In genomic region chr6:125218963-125219362, GRCm38 (mm10) we compare ENCODE assay signal across 9 mouse cellular contexts. TPM values are rescaled to one million over a fixed set of nuclear protein-coding genes. Genes with fewer than 3 reads are reported as not detected.
DNase-seq lines count a peak whose midpoint lies in the region; ATAC-seq and TF ChIP-seq lines count a peak whose summit lies in the region.
"Had no signal": no experiment of that assay in that cellular context is flagged by ENCODE, and none has a peak within 500 bp of the region (broad histone marks: within the 10 kb centered on the region; RNA-seq: fewer than 3 reads in every experiment).

No protein-coding gene starts in this region.

- ATAC-seq in midbrain, embryonic 14.5 days (ENCODE audit: low FRiP score, low TSS enrichment), result no peak
- no peak for ATAC-seq in midbrain, embryonic 13.5 days
- ATAC-seq in lung, postnatal 0 days, result no peak
- ATAC-seq: Patski had no signal

- no peak for TF ChIP-seq EP300 in lung, postnatal 0 days (IDR thresholded peaks at IDR 0.05)

- H3K4me1 ChIP-seq in midbrain, embryonic 14.5 days (ENCODE audit: control insufficient read depth, insufficient read depth, low read length), result peaks cover 8% of the 10 kb centered on the region
- H3K4me1 ChIP-seq in midbrain, embryonic 13.5 days (replicated peaks), result peaks cover 11% of the 10 kb centered on the region
- H3K4me1 ChIP-seq in lung, postnatal 0 days (ENCODE audit: insufficient read depth, low read depth, low read length), result no peaks in the 10 kb centered on the region

- TF ChIP-seq CTCF in lung, postnatal 0 days (IDR thresholded peaks at IDR 0.05), result peak; percentile 92

- no peak overlapping the region for H3K9ac ChIP-seq in midbrain, embryonic 14.5 days (replicated peaks; ENCODE audit: low read length)
- no peak overlapping the region for H3K9ac ChIP-seq in midbrain, embryonic 13.5 days (replicated peaks)
- no peak overlapping the region for H3K9ac ChIP-seq in lung, postnatal 0 days (replicated peaks; ENCODE audit: low read depth)

- H3K4me3 ChIP-seq in midbrain, embryonic 14.5 days (replicated peaks; ENCODE audit: low read depth, low read length), result no peak overlapping the region
- no peak overlapping the region for H3K4me3 ChIP-seq in midbrain, embryonic 13.5 days (replicated peaks)
- no peak overlapping the region for H3K4me3 ChIP-seq in lung, postnatal 0 days (ENCODE audit: low read depth, low read length)

- H3K36me3 ChIP-seq in midbrain, embryonic 14.5 days (ENCODE audit: control insufficient read depth, insufficient read depth, low read length), result 0 out of 2 replicates have a peak, but pooled peaks cover 2% of the 10 kb centered on the region
- H3K36me3 ChIP-seq in midbrain, embryonic 13.5 days, result no peaks in the 10 kb centered on the region; the same call in 1 of the 2 replicates
- H3K36me3 ChIP-seq in lung, postnatal 0 days (ENCODE audit: insufficient read depth, low read length), result no peaks in the 10 kb centered on the region

- H3K27me3 ChIP-seq in midbrain, embryonic 14.5 days (ENCODE audit: control insufficient read depth, insufficient read depth, low read length), result 0 out of 2 replicates have a peak, but pooled peaks cover under 1% of the 10 kb centered on the region
- peaks cover 10% of the 10 kb centered on the region; the same call in 1 of the 2 replicates for H3K27me3 ChIP-seq in midbrain, embryonic 13.5 days
- H3K27me3 ChIP-seq in lung, postnatal 0 days (replicated peaks; ENCODE audit: insufficient read depth, low read length), result no peaks in the 10 kb centered on the region
- H3K27me3 ChIP-seq: Patski had no signal

- no peaks in the 10 kb centered on the region for H3K9me3 ChIP-seq in midbrain, embryonic 14.5 days (ENCODE audit: control insufficient read depth, low read length)
- H3K9me3 ChIP-seq in midbrain, embryonic 13.5 days, result no peaks in the 10 kb centered on the region
- no peaks in the 10 kb centered on the region for H3K9me3 ChIP-seq in lung, postnatal 0 days (ENCODE audit: low read length)

- 79% methylated on average over 4 of the region's 4 CpGs for WGBS in midbrain, embryonic 14.5 days
- 84% methylated on average over 4 of the region's 4 CpGs for WGBS in midbrain, embryonic 13.5 days
- WGBS in lung, postnatal 0 days, result 66% methylated on average over 4 of the region's 4 CpGs

- DNase-seq in adrenal gland, postnatal 10 days, result peak; percentile 71
- DNase-seq in adrenal gland, adult 8-10 months, result no peak
- peak; percentile 73 for DNase-seq in midbrain, embryonic 14.5 days
- peak; percentile 57 to 74 for DNase-seq in cerebellum, postnatal 25 days
- peak; percentile 91 for DNase-seq in induced T-regulatory cell, adult 2 months (ENCODE audit: low read depth)
- DNase-seq in lung, postnatal 0 days (ENCODE audit: low spot score), result peak; percentile 77
- peak; percentile 45 for DNase-seq in spleen, adult 12 weeks (ENCODE audit: low spot score)

- no peak overlapping the region for H3K27ac ChIP-seq in midbrain, embryonic 14.5 days (replicated peaks; ENCODE audit: low read depth, low read length)
- no peak overlapping the region for H3K27ac ChIP-seq in midbrain, embryonic 13.5 days
- no peak overlapping the region for H3K27ac ChIP-seq in lung, postnatal 0 days (ENCODE audit: low read length)

- H3K4me2 ChIP-seq in midbrain, embryonic 14.5 days (ENCODE audit: low read length), result no peak overlapping the region
- H3K4me2 ChIP-seq in midbrain, embryonic 13.5 days (replicated peaks), result no peak overlapping the region
- no peak overlapping the region for H3K4me2 ChIP-seq in lung, postnatal 0 days (replicated peaks; ENCODE audit: low read depth, low read length)

RNA-seq across cellular contexts. Expression of gene Vamp1, which starts 3.6 kb away (rescaled TPM):
- 10 to 100 TPM; 16.4 to 32.8 TPM for total RNA-seq in adrenal gland, postnatal 10 days (2021)
- 10 to 100 TPM; 40.1 to 85.3 (median 58.8) TPM for total RNA-seq in adrenal gland, adult 8-10 months (2022)
- polyA plus RNA-seq in midbrain, embryonic 14.5 days (2014; fragmentation: Nextera tagmentation; extraction: Ambion mirVana), result 5.5 and 10.6 TPM in 2 replicates
- polyA plus RNA-seq in midbrain, embryonic 13.5 days (2015; fragmentation: Nextera tagmentation; extraction: Ambion mirVana), result 7.7 and 8.8 TPM in 2 replicates
- polyA plus RNA-seq in lung, postnatal 0 days (2015; fragmentation: Nextera tagmentation; extraction: Ambion mirVana), result 3.0 and 3.5 TPM in 2 replicates

RNA-seq across cellular contexts. Expression of gene Tapbpl, which starts 12.7 kb away (rescaled TPM):
- total RNA-seq in adrenal gland, postnatal 10 days (2021), result 10 to 100 TPM; 13.0 to 13.4 TPM
- 10 to 100 TPM; 11.6 to 13.9 (median 12.6) TPM for total RNA-seq in adrenal gland, adult 8-10 months (2022)
- 3.0 and 3.3 TPM in 2 replicates for polyA plus RNA-seq in midbrain, embryonic 14.5 days (2014; fragmentation: Nextera tagmentation; extraction: Ambion mirVana)
- 3.2 and 3.7 TPM in 2 replicates for polyA plus RNA-seq in midbrain, embryonic 13.5 days (2015; fragmentation: Nextera tagmentation; extraction: Ambion mirVana)
- 14.2 and 16.9 TPM in 2 replicates for polyA plus RNA-seq in lung, postnatal 0 days (2015; fragmentation: Nextera tagmentation; extraction: Ambion mirVana)

RNA-seq across cellular contexts. Expression of gene Cd27, which starts 17.8 kb away (rescaled TPM):
- 1 to 10 TPM; 1.9 to 2.2 TPM for total RNA-seq in adrenal gland, postnatal 10 days (2021)
- total RNA-seq in adrenal gland, adult 8-10 months (2022), result under 1 TPM; 0.38 to 0.75 (median 0.64) TPM
- polyA plus RNA-seq in midbrain, embryonic 14.5 days (2014; fragmentation: Nextera tagmentation; extraction: Ambion mirVana), result 1.1 and 1.9 TPM in 2 replicates
- 2.2 and 2.5 TPM in 2 replicates for polyA plus RNA-seq in midbrain, embryonic 13.5 days (2015; fragmentation: Nextera tagmentation; extraction: Ambion mirVana)
- 2.4 and 3.0 TPM in 2 replicates for polyA plus RNA-seq in lung, postnatal 0 days (2015; fragmentation: Nextera tagmentation; extraction: Ambion mirVana)

RNA-seq across cellular contexts. Expression of gene Mrpl51, which starts 27.4 kb away (rescaled TPM):
- total RNA-seq in adrenal gland, postnatal 10 days (2021), result 100 to 1,000 TPM; 250 to 274 TPM
- total RNA-seq in adrenal gland, adult 8-10 months (2022), result 100 to 1,000 TPM; 155 to 179 (median 167) TPM
- 128 and 141 TPM in 2 replicates for polyA plus RNA-seq in midbrain, embryonic 14.5 days (2014; fragmentation: Nextera tagmentation; extraction: Ambion mirVana)
- 163 and 165 TPM in 2 replicates for polyA plus RNA-seq in midbrain, embryonic 13.5 days (2015; fragmentation: Nextera tagmentation; extraction: Ambion mirVana)
- 151 and 154 TPM in 2 replicates for polyA plus RNA-seq in lung, postnatal 0 days (2015; fragmentation: Nextera tagmentation; extraction: Ambion mirVana)

RNA-seq across cellular contexts. Expression of gene Ncapd2, which starts 27.5 kb away (rescaled TPM):
- total RNA-seq in adrenal gland, postnatal 10 days (2021), result 10 to 100 TPM; 46.9 to 62.7 TPM
- total RNA-seq in adrenal gland, adult 8-10 months (2022), result 10 to 100 TPM; 10.6 to 40.2 (median 26.6) TPM
- polyA plus RNA-seq in midbrain, embryonic 14.5 days (2014; fragmentation: Nextera tagmentation; extraction: Ambion mirVana), result 40.6 and 50.3 TPM in 2 replicates
- 101 and 103 TPM in 2 replicates for polyA plus RNA-seq in midbrain, embryonic 13.5 days (2015; fragmentation: Nextera tagmentation; extraction: Ambion mirVana)
- 5.9 and 7.9 TPM in 2 replicates for polyA plus RNA-seq in lung, postnatal 0 days (2015; fragmentation: Nextera tagmentation; extraction: Ambion mirVana)
